Mouse (Mus musculus): ENCODE measurements around the gene Clec16a.

Gene Clec16a

DNA sequence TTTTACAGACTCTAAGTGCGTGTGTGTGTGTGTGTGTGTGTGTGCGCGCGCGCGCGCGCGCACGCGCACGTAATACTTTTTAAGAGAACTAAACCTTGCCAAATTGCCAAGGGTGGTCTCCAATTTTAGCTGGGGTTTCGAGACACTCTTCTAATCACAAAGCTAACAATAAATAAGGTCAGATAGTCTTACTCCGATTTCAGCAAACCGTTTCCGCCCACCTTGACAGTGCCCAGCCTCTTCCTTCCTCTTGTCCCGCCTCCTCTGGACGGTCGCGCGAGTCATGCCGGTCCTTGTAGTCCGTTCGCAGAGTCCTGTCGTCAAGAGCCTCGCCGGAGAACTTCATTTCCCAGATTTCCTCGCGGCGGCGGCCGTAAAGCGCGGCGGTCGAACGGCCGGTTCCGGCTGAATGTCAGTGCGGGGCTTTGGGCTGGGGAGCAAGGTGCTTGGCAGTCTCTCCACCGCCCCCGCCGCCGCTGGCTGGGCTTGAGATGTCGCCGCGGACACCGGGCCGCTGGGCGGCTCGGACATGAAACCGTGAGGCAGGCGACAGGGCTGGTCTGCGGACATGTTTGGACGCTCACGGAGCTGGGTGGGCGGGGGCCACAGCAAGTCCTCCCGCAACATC lies at the start of gene Clec16a:
TSS of gene Clec16a (plus strand) at position 345 of the 628 bp plus-strand sequence.
- peak; percentile 93 for DNase-seq (ENCODE audit: low read depth, low spot score)

DNA sequence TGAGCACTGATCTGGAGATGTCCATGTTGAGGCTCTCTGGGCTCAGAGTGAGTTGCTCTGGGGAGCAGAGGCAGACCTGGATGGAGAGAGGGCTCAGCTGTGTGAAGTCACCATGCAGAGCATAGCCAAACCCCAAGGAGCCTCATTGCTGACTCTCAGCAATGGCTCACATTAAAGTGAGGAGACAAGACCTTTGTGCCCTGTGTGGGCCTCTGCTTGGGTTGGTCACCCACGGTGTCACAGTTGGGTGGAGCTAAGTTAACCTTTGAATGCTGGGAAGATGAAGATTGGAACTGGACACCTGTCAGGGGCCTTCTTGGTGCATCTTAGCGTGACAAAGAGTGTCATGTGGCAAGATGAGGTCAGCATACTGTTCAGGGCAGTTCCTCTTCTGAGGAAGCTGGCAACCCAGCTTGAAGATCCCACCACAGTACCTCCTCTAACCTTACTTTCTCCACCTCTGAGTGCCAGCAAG lies 49.3 kb upstream of the Clec16a start:
- DNase-seq (ENCODE audit: low read depth, low spot score), result no peak

DNA sequence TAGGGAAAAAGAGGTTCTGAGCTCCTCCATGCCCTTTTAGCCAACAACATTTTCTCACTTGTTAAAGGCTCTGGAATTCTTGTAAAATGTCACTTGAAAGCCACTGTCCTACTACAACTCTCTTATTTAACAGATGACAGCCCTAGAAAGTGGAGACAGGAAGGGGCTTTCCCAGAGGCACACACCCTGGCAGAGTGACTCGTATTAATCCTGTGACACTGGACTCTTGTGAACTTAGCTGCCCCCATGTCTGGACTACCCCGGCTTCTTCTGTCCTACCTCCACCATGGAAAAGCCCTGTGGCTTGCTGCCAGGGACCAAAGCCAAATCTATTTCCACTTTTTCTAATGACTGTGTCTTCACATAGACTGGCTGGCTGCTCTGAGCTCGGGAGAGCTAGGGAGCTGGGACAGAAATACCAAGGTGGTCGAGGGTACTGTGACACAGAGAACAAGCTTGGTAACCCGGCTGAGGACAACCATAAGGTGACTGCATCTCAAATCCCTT lies 47.0 kb upstream of the Clec16a start:
- DNase-seq (ENCODE audit: low read depth, low spot score), result no peak

DNA sequence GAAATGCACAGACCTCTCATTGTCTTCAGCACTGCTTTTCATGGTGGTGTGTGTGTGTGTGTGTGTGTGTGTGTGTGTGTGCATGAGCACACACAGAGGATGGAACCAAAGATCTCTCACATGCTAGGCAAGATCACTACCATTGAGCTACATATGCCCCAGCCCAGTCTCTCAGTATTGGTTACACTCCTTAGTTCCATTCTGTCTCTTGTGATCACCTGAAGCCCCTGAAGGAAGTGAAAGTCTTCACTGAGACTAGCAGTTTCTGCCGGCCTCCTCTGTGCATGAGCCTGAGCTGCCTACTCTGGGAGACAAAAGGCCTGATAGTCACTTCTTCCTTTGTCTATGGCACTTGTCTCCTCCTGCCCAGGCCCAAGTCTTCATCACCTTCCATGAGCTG lies 46.0 kb upstream of the Clec16a start:
- DNase-seq (ENCODE audit: low read depth, low spot score), result no peak

DNA sequence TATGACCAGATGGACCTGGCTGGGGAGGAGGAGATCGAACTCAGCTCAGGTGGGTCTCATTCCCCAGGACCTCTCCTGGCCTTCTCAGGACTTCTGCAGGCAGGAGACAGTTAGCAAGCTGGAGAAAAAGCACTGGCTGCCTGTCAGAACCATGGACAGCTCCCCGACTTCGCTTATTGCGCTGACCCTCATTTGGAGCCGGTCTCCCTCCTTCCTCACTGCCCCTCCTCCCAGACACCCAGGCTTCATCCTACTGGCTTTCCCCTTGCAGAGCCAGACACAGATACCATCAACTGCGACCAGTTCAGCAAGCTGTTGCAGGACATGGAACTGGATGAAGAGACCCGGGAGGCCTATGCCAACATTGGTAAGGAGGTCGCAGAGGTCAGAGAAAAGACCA lies 43.3 kb upstream of the Clec16a start:
- no peak for DNase-seq (ENCODE audit: low read depth, low spot score)

DNA sequence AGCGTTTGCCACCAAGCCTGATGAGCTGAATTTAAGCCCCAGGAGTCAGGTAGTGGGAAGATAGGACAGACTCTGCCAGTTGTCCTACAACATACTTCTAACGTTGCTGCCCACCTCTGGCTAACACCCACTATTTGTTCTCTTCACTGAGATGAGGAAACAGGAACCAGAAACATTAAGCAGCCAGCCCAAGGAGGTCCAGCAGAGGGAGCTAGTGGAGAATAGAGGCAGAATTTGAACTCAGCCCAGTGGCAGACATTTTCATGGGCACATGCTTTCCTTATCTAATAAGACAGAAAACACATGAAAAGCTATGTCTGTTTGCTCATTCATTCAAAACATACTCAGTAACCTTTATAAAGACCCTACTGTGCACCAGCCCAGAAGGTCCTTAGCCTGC lies 42.1 kb upstream of the Clec16a start:
- DNase-seq (ENCODE audit: low read depth, low spot score), result no peak

DNA sequence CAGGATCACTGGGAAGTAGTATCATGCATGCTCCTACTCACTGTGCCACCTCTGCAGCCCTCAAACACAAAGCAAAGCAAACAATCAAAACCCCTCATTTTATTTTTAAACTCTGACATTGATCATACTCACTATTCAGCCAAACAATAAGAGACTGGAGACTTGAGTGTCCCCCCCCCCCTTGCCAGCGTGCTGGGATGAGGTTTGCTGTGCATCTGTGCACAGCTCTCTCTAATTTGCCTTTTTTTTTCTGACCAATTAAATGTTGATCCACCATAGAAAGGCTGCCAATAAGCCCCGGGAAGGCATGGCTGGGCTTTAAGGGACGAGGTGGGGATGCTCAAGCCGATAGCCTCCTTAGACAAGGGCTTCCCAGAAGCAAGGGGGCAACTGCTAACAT lies 37.7 kb upstream of the Clec16a start:
- no peak for DNase-seq (ENCODE audit: low read depth, low spot score)

DNA sequence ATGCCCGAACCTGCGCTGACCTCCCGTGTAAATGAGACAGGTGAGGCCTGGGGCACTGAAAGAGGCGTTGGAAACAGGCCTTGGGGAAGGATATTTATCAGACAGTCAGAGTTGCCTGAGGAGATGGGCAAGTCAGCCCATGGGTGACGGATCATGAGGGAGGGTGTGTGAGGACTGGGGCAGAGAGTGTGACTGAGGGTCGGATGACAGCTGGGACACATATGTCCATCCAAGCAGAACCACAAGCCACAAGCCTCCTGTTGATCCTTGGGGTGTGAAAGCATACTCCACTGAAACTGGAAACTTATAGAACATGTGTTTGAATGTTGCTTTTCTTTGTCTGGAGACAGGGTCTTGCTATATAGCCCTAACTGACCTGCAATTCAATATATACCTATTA lies 36.4 kb upstream of the Clec16a start:
- DNase-seq (ENCODE audit: low read depth, low spot score), result no peak

DNA sequence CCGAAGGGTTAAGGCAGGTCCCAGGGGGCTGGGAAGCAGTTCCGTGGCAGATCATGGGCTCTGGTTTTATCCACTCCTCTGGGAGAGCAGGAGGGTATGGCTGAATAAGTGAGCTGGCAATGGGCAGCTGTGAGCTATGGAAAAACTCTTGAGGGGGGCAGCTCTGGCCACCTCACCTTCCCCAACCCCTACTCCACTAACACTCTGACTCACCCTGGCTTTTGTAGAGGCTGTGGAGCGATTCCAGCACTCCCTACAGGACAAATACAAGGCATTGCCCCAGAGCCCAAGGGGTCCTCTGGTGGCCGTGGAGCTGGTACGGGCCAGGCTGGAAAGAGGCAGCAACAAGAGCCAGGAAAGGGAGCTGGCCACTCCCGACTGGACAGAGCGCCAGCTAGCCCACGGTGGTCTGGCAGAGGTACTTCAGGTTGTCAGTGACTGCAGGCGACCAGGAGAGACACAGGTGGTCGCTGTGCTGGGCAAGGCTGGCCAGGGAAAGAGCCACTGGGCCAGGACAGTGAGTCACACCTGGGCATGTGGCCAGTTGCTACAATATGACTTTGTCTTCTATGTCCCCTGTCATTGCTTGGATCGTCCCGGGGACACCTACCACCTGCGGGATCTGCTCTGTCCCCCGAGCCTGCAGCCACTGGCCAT lies 34.5 kb upstream of the Clec16a start:
- DNase-seq (ENCODE audit: low read depth, low spot score), result no peak

GRCm38 (mm10) chr16:10511134-10511520 lies 34.0 kb upstream of the Clec16a start:
- DNase-seq (ENCODE audit: low read depth, low spot score), result no peak

- no peak for DNase-seq (ENCODE audit: low read depth, low spot score)
Measured at GRCm38 (mm10) chr16:10515953-10516572, 29.1 kb upstream of the Clec16a start.

- DNase-seq (ENCODE audit: low read depth, low spot score), result no peak
Measured at GRCm38 (mm10) chr16:10518030-10518429, 27.1 kb upstream of the Clec16a start.

- no peak for DNase-seq (ENCODE audit: low read depth, low spot score)
Measured at GRCm38 (mm10) chr16:10520908-10521614, 24.1 kb upstream of the Clec16a start.

- DNase-seq (ENCODE audit: low read depth, low spot score), result no peak
Measured at GRCm38 (mm10) chr16:10522811-10523210, 22.3 kb upstream of the Clec16a start.

- DNase-seq (ENCODE audit: low read depth, low spot score), result no peak
Measured at GRCm38 (mm10) chr16:10523650-10524049, 21.5 kb upstream of the Clec16a start.

DNA sequence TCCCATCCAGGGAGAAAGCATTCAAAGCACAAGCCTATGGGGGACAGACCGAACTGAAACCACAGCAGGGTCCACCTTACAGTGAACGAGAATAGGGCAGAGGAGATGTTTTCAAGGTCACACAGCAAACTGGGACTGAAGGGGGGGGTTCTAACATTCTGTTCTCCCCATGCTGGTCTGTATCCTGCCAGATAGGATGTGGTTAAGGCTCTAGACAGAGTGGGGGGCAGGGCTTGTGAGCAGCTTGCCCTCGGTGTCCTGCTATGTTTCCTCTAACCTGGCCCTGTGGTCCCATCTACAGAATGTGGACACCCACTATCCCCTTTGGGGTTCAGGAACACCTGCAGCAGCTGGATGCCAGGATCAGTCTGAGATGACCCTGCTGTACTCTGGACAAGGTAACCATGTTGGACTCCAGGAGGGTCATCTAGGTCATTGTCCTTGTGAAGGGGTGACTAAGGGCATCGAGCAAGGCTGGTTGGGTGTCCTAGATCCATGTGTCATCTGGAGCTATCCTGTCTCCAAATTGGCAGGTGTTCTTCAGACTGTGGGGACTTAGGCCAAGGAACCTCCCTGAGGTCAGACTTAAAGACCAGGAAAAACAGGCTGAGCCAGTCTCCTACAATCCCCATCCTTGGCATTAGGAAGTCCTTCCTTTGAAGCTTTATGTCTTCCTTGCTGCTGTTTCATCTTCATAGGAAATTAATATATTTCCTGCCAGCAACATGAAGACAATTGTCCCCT lies 20.1 kb upstream of the Clec16a start:
- DNase-seq (ENCODE audit: low read depth, low spot score), result no peak

DNA sequence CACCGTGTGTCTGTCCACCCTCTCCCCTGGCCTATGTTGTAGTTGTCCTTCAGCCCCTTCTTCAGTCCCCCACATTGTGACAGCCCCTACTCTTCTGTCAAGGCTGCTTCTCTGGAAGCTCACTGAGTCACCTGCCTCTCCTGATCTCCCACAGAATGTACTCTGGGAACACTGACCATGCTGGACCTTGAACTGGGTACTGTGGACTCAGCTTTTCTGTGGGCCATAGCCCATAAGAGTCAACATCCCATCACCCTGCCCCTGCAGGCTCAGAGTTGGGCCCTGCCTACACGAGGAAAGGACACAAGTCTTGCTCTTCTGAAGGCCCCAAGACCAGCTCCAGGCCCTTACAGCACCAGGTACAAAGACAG lies 19.5 kb upstream of the Clec16a start:
- no peak for DNase-seq (ENCODE audit: low read depth, low spot score)

GRCm38 (mm10) chr16:10527046-10527644 lies 18.0 kb upstream of the Clec16a start:
- no peak for DNase-seq (ENCODE audit: low read depth, low spot score)

DNA sequence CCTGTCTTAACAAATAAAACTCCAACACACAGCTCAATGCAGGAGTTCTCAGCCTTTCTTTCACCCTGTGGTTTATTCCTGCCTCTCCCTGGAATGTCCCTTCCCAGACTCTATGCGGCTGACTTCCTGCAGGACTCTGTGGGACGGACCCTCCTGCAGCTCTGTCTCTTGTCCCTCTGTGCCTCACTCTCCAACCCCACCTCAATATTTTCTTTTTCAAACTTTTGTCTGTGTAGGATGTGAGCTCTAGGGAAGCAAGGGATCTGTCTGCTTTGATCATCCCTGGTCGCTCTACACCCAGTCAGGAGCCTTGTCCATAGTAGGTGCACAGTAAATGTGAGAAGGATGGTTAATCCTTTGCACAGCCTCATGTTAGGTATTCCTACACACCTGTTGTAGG lies 16.8 kb upstream of the Clec16a start:
- no peak for DNase-seq (ENCODE audit: low read depth, low spot score)

DNA sequence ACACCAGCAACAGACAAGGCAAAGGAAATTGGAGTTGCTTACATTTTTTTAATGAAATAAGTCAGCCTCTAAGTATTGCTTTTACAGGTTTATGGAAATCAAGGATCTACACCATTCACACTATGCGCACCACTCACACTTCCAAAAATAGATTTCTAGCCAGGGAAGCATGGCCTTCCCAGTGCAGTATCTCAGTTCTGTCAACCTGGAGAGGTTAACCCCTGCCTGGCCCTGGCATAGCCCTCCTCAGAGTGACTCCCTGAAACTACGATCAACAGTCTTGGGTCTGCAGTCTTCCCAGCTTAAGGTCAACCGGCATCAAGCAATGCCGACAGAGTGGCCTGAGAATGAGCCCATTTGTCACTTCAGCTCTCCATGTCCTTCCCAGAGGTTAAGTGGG lies 15.0 kb upstream of the Clec16a start:
- DNase-seq (ENCODE audit: low read depth, low spot score), result no peak

DNA sequence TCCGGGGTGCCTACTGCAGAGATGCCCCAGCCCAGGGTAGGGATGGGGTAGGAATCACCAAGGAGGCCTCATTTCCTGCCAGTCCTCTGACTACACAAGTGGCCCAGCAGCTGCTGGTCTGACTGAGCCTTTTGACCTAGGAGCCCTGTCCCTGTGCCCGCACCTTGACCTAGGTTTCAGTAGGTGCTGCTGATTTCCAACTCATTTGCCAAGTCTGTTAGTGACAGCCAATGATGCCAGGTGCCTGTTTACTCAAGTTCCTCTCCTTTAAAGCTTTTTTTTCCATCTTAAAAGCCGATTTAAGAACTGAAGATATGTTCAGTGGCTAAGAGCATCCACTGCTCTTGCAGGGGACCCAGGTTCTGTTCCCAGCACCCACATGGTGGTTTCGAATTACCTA lies 11.4 kb upstream of the Clec16a start:
- DNase-seq (ENCODE audit: low read depth, low spot score), result no peak

All from skeletal muscle tissue, adult 2 months (tissue).